Mouse (Mus musculus): ENCODE measurements around the gene Cadps2.

Cadps2 gene

GRCm38 (mm10) chr6:23361842-23362451 lies 477.3 kb downstream of the Cadps2 start:
- in situ Hi-C loops (cut with MboI, MseI): no loop called here

GRCm38 (mm10) chr6:23360596-23360995 lies 478.6 kb downstream of the Cadps2 start:
- in situ Hi-C loops (cut with MboI, MseI): no loop called here

- in situ Hi-C loops (cut with MboI, MseI): no loop called here
These were observed 483.1 kb downstream of the Cadps2 start for GRCm38 (mm10) chr6:23356141-23356540.

- in situ Hi-C loops (cut with MboI, MseI): no loop called here
These were observed 485.7 kb downstream of the Cadps2 start for GRCm38 (mm10) chr6:23353480-23353879.

- in situ Hi-C loops (cut with MboI, MseI): no loop called here
These were observed 501.7 kb downstream of the Cadps2 start for GRCm38 (mm10) chr6:23337411-23338063.

GRCm38 (mm10) chr6:23314945-23315344 lies 524.3 kb downstream of the Cadps2 start:
- in situ Hi-C loops (cut with MboI, MseI): no loop called here

GRCm38 (mm10) chr6:23314291-23314690 lies 524.9 kb downstream of the Cadps2 start:
- in situ Hi-C loops (cut with MboI, MseI): no loop called here

- in situ Hi-C loops (cut with MboI, MseI): no loop called here
These were observed 533.2 kb downstream of the Cadps2 start for GRCm38 (mm10) chr6:23306046-23306445.

- in situ Hi-C loops (cut with MboI, MseI): no loop called here
These were observed 540.6 kb downstream of the Cadps2 start for GRCm38 (mm10) chr6:23298596-23298995.

- in situ Hi-C loops (cut with MboI, MseI): no loop called here
These were observed 544.5 kb downstream of the Cadps2 start for GRCm38 (mm10) chr6:23294685-23295084.

- in situ Hi-C loops (cut with MboI, MseI): no loop called here
These were observed 550.5 kb downstream of the Cadps2 start for GRCm38 (mm10) chr6:23288752-23289151.

- in situ Hi-C loops (cut with MboI, MseI): no loop called here
These were observed 557.8 kb downstream of the Cadps2 start for GRCm38 (mm10) chr6:23281514-23281820.

GRCm38 (mm10) chr6:23280811-23281513 lies 558.3 kb downstream of the Cadps2 start:
- in situ Hi-C loops (cut with MboI, MseI): no loop called here

GRCm38 (mm10) chr6:23273483-23273882 lies 565.7 kb downstream of the Cadps2 start:
- in situ Hi-C loops (cut with MboI, MseI): no loop called here

- in situ Hi-C loops (cut with MboI, MseI): no loop called here
These were observed 566.2 kb downstream of the Cadps2 start for GRCm38 (mm10) chr6:23272979-23273378.

- in situ Hi-C loops (cut with MboI, MseI): no loop called here
These were observed 566.7 kb downstream of the Cadps2 start for GRCm38 (mm10) chr6:23272542-23272941.

GRCm38 (mm10) chr6:23260738-23261050 lies 578.5 kb downstream of the Cadps2 start:
- in situ Hi-C loops (cut with MboI, MseI): no loop called here

GRCm38 (mm10) chr6:23260016-23260737 lies 579.0 kb downstream of the Cadps2 start:
- in situ Hi-C loops (cut with MboI, MseI): no loop called here

- in situ Hi-C loops (cut with MboI, MseI): no loop called here
These were observed 581.2 kb downstream of the Cadps2 start for GRCm38 (mm10) chr6:23257981-23258380.

GRCm38 (mm10) chr6:23255161-23255560 lies 584.1 kb downstream of the Cadps2 start:
- in situ Hi-C loops (cut with MboI, MseI): no loop called here

- in situ Hi-C loops (cut with MboI, MseI): no loop called here
These were observed 584.6 kb downstream of the Cadps2 start for GRCm38 (mm10) chr6:23254644-23255043.
